Mouse (Mus musculus) urinary bladder, postnatal 25 days (tissue): Measurements from ENCODE around the gene Slc35f3.

Experiments used
- DNase-seq: peaks from one replicate; pipeline ENCODE4 v3.0.0; 2022; ENCODE audit warnings: low spot score

Slc35f3 gene

DNA sequence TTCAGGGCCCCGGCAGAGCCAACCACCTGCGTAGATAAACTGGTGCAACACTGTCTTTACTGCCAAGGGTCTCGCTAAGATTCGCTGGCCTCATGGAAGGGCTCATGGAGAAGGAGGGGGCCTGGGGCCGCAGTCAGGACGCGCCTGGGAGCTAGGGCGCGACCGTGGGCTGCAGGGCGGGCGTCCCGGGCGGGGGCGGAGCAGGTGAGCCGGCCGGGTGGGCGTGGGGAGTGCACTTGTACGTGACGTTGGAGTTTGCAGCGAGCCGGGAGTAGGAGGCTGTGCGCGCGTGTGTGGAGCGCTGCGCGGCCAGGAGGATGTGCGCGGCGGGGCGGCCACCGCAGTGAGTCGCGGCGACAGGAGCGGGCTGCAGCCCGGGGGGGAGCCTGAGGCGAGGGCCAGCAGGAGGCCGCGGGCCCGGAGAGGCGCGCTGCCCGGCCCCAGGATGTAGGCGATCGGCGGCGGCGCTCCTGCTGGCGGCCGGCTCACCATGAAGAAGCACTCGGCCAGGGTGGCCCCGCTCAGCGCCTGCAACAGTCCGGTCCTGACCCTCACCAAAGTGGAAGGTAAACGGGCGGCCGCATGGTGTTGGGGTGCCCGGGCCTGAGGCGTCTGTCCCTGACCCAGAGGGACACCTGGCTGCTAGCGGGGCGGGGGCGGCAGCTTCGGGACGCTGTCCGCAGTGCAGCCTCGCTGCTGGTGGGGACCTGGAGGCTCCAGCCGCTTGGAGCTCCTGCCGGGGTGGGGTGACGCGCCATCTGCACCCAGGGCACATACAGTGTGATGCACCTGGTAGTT is at the start of gene Slc35f3:
Gene Slc35f3, plus strand, starts transcription at position 263 of the 798 bp plus-strand sequence.
- DNase-seq, result no peak

DNA sequence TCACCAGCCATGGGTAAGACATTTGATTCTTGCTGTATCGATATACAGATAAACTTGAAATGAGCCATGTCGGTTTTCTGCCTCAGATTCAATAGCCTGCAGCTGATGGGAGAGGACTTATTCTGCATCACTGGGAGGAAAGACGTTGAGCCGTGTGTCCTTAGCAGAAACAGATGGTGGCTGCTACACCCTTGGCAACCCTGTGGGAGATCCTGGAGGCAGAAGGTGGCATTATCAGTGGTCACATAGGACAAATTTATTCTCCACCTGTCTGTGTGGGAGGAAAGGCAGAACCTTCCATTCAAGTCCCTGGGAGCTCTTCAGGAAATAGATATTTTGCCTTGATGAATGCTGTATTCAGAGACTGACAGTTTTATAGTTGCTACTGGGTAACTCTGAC is 47.9 kb upstream of the Slc35f3 start:
- no peak for DNase-seq

DNA sequence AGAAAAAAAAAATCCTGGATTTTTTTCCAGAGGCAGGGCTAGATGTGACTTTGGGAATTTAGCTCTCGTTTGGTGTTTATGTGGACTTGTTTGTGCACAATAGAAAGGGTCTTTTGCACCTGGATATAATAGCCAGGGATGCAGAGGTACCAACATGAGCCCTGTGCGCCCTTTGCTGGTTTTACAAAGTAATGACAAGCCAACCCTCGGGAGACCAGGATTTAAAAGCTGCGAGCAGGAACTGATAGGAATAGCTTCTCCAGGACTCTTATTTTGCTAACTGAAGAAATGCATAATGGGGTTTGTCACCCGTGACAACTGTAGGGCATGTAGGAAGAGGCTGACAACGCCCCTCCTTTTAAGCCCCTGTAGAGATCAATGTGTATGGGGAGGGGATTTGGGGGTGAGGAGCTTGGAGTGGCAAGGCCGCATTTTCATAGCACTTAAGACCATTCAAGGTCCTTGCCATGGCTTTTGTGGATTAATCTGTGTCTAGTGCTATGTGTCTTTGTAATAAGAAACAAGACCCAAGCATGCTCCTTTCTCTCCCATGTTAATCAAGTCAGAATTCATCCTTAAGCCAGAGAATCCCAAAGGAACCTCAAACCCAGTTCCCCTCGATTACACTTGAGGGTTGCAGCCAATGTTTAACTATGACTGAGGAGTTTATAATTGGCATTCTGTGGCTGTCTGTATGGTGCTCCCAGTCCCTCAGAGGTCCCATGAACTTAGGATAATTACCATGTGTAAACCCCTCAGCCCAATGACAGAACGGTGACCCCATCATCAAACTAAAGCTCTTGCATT is 41.6 kb upstream of the Slc35f3 start:
- DNase-seq, result no peak

DNA sequence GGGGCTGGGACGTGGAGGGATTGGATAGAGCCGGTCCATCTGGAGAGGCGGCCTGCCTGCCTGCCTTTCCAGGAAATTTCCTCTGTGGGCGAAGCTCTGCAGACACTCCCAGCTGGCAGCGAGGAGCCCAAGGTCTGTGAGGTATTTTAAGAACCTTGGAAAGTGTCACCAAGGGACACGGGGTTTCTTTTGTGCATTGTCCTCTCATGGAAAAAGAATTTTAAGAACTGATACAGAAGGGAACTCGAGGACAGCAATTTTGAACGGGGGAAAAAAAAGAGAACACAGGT is 41.0 kb upstream of the Slc35f3 start:
- DNase-seq, result no peak

DNA sequence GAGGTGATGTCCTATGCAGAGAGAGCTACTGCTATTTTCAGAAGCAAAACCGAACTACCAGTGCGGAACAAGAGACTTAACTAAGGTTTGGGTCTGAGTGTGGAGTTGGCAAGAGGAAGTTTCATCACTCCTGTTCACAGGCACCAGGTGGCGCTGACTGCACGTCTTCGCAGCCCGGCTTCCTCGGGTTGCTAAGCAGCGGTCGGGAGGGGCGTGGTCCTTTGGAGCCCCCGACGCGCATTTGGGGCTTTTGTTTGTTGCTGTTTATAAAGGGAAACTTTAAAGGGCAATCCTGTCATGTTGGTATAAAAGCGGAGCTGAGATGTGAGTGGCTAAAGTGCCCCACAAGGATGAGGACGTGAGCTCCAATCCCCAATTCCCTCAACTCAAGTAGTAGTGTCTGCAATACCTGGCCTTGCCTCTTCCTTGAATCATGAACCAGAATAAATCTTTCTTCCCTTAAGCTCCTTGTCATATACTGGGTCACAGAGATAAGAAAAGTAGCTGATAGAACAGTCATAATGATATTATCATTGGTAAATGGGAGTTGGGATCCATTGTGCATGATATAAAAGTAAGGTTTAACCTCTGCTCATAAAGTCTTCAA is 40.1 kb upstream of the Slc35f3 start:
- peak; percentile 55 for DNase-seq

DNA sequence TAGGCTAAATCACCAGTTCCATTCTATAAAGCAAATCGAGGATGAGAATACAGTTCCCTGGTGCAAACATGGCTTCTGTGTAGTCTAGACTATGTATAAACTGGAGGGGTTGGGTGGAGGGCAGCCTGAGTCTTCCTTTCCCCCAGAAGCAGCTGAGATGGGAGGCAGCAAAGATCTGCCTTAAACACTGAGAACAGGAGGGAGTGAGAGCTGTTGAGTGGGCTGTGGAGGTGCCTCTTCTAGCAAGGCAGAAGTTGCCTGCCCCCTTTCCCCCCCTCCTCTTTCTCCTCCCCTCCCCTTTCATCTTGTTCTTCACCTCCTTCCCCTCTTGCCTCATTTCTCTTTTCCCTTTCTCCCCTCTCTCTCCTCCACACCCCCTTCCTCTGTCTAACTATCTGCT is 33.2 kb upstream of the Slc35f3 start:
- no peak for DNase-seq

DNA sequence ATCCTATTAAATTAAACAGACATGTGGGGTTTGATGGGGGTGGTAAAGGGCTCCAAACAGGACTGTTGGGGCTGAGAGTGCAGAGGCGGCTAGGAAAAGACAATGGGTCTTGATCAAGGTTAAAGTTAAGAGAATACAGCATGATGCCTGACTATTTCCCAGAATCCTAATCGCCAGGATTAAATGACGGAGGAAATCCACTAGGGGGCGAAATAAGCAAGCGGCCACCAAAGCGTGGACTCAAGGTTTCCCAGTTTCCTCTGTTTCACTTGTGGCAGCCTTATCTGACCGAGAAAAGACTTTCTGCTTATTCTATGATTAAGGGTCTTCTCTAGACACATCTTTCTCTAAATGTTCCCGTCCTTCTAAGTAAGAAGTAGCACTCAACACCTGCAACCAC is 31.2 kb upstream of the Slc35f3 start:
- no peak for DNase-seq

DNA sequence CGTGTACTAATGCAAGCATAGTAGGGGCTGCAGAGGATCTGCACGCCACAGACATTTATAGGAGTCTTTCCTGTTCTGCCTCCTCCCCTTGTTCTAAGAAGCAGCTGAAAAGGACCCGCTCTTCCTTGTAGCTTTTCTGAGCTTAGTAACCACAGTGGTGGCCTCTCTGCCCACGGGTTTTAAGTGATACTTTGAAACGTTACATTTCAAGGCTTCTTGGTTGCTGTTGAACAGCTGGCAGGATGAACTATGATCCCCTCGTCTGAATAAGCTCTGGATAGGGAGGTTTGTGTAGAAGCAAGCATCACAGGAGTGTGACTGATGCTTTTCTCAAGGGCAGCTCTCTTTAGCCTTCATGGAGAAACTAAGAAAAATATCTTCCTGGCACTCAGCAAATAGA is 28.6 kb upstream of the Slc35f3 start:
- DNase-seq, result no peak

DNA sequence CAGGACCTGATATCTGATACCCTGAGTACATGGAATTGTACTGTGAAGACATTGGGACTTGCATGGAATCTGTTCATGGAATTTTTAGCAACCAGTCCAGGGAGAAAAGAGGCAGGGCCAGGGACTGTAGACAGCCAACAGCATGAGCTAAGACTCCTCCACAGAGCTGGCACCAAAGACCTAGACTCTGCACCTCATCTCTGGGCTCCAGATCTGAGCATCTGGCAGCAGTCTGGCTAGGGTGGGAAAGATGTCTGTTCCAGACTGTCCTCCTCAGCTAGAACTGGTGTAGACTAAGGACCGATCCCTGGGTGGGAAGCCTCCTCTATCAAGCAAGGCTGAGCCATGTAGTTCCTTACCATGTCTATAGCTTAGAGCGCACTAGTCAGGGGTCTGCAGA is 25.9 kb upstream of the Slc35f3 start:
- no peak for DNase-seq

DNA sequence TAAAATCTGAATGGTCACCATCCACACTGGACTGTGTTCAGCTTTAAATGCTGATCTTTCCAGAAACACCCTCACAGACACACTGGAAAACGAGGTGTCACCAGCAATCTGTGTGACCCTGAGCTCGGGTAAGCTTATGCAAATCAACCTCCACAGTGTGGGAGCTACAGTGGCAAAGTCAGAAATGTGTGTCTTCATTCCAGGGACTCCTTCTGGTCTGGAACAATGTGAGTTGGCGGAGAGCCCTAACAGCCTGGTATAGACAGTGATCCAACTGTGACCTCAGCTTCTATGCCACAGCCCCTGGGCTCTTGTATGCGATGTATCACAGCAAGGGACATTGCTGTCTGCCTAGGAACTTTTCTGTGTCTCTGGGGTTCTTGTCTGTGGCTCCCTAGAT is 25.3 kb upstream of the Slc35f3 start:
- DNase-seq, result no peak

DNA sequence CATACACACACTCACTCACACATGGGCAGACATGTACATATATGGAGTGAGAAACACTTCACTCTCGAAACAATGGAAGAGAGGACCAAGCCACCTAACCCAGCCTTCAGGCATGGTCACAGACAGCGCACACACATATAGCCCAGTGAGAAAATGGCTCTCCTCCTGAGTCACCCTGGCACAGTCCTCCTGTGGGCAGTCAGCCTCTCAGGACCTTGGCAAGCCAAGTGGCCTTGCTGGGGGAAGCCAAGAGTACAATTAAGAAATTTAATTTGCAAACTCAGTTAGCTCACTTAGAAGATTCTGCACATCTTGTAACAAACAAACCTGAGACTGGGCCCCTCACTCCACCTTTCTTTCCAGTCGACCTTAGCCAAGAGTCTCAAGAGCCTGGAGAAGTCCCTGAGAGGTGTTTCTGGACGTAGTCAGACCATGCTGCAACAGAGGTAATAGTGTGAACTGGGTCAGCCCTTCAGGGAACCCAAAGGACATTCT is 23.4 kb upstream of the Slc35f3 start:
- DNase-seq, result no peak

DNA sequence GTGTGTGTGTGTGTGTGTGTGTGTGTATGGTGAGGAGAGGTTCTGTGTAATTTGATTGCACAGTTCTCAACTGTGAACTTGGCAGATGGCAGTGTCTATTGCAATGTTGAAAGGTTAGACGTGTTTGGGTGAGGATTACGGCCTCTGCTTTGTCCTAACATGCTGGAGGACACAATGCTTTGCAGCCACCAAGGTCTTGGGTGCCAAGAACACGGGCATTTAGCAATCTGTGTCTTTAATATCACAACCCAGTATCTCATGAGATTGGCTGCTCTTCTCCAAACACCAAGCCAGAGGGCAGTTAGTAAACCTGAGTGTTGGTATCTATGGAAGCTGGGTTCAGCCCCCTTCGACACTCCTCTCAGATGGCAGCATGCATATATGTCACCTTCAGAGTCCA is 22.5 kb upstream of the Slc35f3 start:
- no peak for DNase-seq

DNA sequence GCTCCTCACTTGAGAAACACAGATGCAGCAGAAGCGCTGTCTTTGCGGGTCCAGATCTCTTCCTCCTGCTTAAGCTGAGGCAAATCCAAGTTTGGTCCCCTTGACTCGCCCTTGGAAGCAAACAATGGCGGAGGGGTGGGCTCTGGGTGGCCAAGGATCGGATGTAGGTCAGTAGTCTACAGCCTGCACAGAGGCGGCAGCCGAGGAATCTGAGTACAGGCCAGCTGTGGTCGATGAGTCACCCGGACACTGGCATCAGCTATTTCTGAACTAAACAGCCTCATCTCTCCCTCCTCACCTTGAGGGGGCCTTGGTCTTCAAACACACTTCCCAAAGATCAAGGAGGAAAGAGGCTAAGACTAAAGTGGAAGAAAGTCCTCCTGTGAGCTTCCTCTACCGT is 6.4 kb upstream of the Slc35f3 start:
- DNase-seq, result no peak

DNA sequence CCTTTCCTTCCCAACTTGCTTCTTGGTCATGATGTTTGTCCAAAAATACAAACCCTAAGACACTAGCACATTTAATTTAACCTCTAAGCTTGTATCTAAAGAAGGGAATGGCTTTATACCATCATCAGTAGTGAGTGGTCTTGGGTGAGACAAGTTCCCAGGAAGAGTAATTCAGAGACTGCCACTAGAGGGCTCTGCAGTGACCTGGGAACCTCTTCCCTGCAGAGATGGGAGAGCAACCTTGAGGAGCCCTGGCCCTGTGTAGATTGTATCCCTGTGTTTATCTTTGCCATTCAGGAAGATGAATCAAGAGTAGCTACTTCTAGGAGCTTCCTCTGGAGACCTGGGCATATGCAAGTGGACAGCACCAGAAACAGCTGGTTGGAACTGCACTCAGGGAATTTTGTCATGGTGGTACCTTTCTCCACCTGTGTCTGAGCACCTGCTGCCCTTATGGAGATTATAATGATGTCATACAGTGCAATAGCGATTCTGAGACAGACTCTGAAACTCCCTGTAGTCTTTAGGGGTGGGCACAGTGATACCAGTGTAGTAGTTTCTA is 993 bp upstream of the Slc35f3 start:
- peak; percentile 8 for DNase-seq

DNA sequence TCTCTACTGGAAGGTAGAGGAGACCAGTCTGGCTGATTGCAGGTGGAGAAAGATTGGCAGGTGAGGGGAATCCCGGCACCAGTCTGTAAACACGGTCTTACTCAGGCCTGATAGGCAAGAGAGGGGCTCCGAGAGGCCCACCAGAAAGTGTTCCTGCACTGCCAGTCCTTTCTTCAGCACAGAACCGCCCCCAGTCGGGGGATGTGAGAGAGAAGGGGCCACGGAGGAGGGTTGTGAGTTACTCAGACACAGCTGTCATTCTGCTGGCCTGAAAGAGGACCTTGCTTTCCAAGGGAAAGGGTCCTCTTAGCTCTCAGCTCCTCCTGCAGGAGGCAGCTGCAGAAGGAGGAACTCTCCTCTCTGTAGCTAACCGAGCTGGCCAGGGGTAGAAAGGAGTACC is 975 bp downstream of the Slc35f3 start:
- no peak for DNase-seq

DNA sequence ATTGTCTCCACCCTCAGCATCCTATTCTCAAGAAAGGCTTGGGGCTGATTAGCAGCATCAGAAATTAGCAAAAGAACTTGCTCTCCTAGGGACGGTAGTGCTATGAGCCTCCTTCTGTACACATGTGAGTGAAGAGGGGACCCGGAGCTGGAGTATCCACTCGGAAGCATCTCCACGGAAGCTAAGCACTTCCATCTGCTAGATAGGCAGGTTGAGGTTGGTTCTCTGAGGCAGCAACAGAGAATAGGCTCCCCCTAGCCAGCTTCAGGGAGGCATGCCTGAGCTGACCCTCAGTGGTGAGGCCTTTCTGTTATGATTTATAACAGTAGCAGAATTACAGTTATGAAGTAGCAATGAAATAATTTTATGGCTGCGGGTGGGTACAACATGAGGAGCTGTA is 2.0 kb downstream of the Slc35f3 start:
- DNase-seq, result no peak

DNA sequence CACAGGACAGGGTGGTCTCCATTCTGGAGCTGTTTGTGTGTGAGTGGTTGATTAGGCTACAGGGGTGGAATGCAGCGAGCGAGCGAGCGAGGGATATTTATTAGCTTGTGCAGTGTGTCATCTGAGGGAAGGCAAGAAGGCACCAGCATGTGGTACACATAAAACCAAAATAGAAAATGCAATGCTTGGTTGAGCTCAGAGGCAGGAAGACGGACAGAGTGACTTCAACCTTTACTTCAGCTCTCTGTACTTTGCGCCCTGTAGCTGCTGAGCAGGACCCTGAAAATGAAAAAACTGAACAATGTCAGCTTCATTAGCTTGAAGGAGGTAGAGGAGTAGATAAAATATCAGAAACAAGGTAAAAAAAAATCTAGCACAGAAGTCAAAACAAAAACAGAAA is 3.2 kb downstream of the Slc35f3 start:
- DNase-seq, result no peak

DNA sequence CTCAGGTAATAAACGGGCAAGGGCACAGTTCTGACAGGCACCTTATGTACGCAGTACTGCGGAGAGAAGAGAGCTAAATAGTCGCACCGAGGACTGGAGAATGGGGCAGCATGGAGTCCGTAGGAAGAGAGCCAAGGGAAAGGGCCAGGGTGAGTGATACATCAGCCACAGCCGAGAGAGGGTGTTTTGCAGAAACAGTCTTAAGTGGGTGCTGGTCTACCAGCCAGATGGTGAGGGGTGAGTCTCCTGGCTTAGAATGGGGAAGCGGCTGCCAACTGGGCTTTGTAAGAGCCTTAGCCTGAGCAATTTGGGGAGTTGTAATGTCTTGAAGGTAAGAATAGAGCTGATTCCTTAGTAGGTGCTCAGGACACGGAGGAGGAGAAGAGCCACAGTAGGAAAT is 8.8 kb downstream of the Slc35f3 start:
- DNase-seq, result no peak

DNA sequence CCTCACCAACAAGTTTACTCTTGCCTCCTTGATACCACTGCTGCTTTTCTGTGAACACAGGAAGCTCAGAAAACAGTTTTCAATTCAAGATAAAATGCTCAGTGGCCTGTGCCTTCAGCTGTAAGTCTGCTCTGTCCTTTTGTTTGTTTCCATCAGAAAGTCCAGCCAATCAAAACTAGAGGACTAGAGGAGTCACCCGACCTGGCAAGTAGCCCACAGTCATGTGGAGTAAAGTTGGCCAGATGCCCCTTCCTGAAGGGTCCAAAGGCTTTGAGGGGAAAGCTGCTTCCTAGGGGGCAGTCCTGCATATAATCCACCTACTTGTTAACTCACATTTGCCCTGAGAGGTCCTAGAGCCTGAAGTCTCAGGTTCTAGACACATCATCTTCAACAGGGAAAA is 10.7 kb downstream of the Slc35f3 start:
- no peak for DNase-seq

DNA sequence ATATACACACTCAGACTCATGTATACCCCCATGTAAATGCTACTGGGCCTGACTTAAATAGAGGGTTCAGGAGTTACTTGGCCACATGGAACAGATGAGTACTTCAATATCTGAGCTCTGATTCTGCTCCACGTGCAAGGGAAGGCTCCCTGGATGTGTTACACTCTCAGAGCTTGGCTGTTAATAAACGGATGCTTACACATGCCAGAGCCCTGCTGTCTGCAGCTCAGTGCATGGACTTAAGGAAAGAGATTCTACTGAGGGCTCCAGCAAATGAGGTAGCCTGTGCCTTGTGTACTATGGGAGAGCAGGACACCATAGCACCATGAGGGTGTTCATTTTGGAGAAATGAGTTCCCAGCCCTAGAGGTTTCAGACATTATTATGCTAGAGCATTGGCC is 26.6 kb downstream of the Slc35f3 start:
- no peak for DNase-seq

DNA sequence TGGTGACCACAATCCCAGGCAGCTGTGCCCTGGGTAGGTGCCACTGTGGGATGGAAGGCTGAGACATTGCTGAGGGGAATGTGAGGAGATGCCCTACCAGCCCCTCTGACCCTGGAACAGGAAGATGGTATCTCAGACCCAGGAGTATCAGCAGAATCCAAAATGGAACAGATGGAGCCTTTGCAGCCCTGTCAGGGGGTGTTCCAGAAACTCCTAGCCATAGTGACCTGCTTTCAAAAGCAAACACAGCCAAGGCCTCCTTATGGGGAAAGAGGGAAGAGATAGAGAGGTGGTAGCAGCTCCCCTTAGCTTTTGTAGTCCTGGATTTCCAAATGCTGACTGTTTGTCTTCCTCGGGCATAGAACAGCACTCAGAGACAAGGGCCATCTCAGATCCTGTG is 27.8 kb downstream of the Slc35f3 start:
- DNase-seq, result no peak

DNA sequence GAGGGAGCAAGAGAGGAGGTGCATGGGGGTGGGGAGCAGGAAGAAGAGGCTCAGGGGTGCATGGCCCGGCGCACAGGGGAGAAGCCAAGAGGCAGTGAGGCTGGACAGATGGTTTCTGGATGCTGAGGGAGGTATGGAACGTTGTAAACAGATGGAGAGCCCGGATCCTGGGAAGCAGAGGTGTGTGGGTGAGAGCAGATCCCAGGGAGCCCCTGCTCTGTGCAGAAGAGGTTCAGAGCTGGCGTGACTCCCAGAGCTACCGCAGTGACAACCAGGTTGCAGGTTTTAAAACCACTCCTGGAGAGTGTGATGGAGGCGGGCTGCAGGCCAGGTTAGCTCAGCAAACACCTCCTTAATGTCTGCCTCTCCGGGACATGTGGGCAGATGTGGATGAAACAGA is 28.4 kb downstream of the Slc35f3 start:
- no peak for DNase-seq

DNA sequence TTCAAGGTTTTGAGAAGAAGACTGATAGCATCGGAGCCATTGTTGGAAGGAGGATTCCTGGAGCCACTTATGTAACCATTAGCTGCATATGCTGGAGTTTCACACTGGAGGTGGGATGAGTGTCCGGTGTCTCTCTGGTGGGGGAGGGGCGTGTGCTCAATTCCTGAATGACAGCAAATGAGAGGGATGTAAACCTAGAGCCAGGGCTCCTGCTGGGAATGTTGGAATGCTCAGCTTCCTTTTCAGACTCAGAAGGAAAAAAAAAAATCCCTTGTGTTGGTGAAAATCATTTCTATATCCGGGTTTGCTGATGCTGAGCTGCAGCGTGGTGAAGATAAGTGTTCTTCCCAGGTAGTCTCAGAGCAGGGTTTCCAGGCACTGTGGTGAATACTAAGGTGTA is 29.4 kb downstream of the Slc35f3 start:
- no peak for DNase-seq
